Mouse (Mus musculus): ENCODE results near the gene Slamf7.

Slamf7 gene

GRCm38 (mm10) chr1:171635696-171636095 lies 17.1 kb downstream of the Slamf7 start:
- DNase-seq (ENCODE audit: low spot score): no peak

GRCm38 (mm10) chr1:171631447-171631846 lies 21.4 kb downstream of the Slamf7 start:
- DNase-seq (ENCODE audit: low spot score): no peak

GRCm38 (mm10) chr1:171630912-171631311 lies 21.9 kb downstream of the Slamf7 start:
- DNase-seq (ENCODE audit: low spot score): no peak

- no peak for DNase-seq (ENCODE audit: low spot score)
Observed at GRCm38 (mm10) chr1:171630041-171630440, 22.8 kb downstream of the Slamf7 start.

- DNase-seq (ENCODE audit: low spot score): no peak
Observed at GRCm38 (mm10) chr1:171629168-171629567, 23.7 kb downstream of the Slamf7 start.

GRCm38 (mm10) chr1:171627801-171628200 lies 25.0 kb downstream of the Slamf7 start:
- no peak for DNase-seq (ENCODE audit: low spot score)

GRCm38 (mm10) chr1:171620091-171620490 lies 32.7 kb downstream of the Slamf7 start:
- no peak for DNase-seq (ENCODE audit: low spot score)

GRCm38 (mm10) chr1:171619645-171620044 lies 33.2 kb downstream of the Slamf7 start:
- DNase-seq (ENCODE audit: low spot score): no peak

GRCm38 (mm10) chr1:171619001-171619400 lies 33.8 kb downstream of the Slamf7 start:
- DNase-seq (ENCODE audit: low spot score): no peak

GRCm38 (mm10) chr1:171616881-171617515 lies 35.8 kb downstream of the Slamf7 start:
- no peak for DNase-seq (ENCODE audit: low spot score)

- DNase-seq (ENCODE audit: low spot score): no peak
Observed at GRCm38 (mm10) chr1:171613962-171614361, 38.9 kb downstream of the Slamf7 start.

- DNase-seq (ENCODE audit: low spot score): no peak
Observed at GRCm38 (mm10) chr1:171610781-171611180, 42.1 kb downstream of the Slamf7 start.

GRCm38 (mm10) chr1:171610026-171610425 lies 42.8 kb downstream of the Slamf7 start:
- no peak for DNase-seq (ENCODE audit: low spot score)

GRCm38 (mm10) chr1:171607176-171607575 lies 45.7 kb downstream of the Slamf7 start, which contains the start of gene Ly9:
Gene Ly9, minus strand, starts transcription at chr1:171607410.
- DNase-seq (ENCODE audit: low spot score): no peak

GRCm38 (mm10) chr1:171606656-171607055 lies 46.2 kb downstream of the Slamf7 start:
- no peak for DNase-seq (ENCODE audit: low spot score)

- no peak for DNase-seq (ENCODE audit: low spot score)
Observed at GRCm38 (mm10) chr1:171604686-171605085, 48.1 kb downstream of the Slamf7 start.

GRCm38 (mm10) chr1:171584584-171584983 lies 68.3 kb downstream of the Slamf7 start:
- no peak for DNase-seq (ENCODE audit: low spot score)
